ENCODE assay signal across 22 mouse cellular contexts in the genomic region with DNA sequence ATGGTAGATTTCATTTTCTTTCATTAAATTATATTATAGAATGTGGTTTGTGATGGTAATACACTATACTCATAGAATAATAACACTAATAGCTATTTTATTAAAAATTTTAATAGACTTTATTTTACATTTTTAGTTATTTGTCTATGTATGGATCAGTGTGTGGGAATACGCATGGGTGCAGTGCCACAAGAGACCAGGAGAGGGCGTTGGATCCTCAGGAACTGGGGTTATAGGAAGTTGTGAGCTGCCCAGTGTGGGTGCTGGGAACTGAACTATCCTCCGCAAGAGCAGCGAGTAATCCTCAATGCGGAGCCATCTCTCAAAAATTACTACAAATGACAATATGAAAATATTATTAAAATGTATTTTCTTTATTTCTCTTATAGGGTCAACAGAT.
DNase-seq lines count a peak whose midpoint lies in the region; ATAC-seq and TF ChIP-seq lines count a peak whose summit lies in the region.
"Had no signal": no experiment of that assay in that cellular context is flagged by ENCODE, and none has a peak within 500 bp of the region (broad histone marks: within the 10 kb centered on the region; RNA-seq: fewer than 3 reads in every experiment).

No protein-coding gene starts in this region.

- no peak for TF ChIP-seq EP300 in liver, postnatal 0 days (IDR thresholded peaks at IDR 0.05; ENCODE audit: low read depth)
- TF ChIP-seq EP300 in ES-Bruce4 (IDR thresholded peaks at IDR 0.05; ENCODE audit: insufficient read depth, low read depth, low read length): no peak

- no peak overlapping the region for H3K4me3 ChIP-seq in hindbrain, postnatal 0 days (ENCODE audit: low read length)
- no peak overlapping the region for H3K4me3 ChIP-seq in hindbrain, embryonic 14.5 days (replicated peaks; ENCODE audit: low read length)
- H3K4me3 ChIP-seq in liver, postnatal 0 days (ENCODE audit: low read depth, low read length): no peak overlapping the region
- no peak overlapping the region for H3K4me3 ChIP-seq in ES-Bruce4 (ENCODE audit: low read depth, low read length)
- H3K4me3 ChIP-seq in limb, embryonic 10.5 days: no peak overlapping the region
- H3K4me3 ChIP-seq: heart, embryonic 10.5 days; hindbrain, embryonic 13.5 days; liver, embryonic 15.5 days; midbrain, embryonic 12.5 days; myocyte; neural tube, embryonic 15.5 days had no signal

- no peak overlapping the region for H3K9ac ChIP-seq in hindbrain, postnatal 0 days (replicated peaks; ENCODE audit: low read length)
- no peak overlapping the region for H3K9ac ChIP-seq in hindbrain, embryonic 14.5 days
- no peak overlapping the region for H3K9ac ChIP-seq in liver, postnatal 0 days (replicated peaks)
- no peak overlapping the region for H3K9ac ChIP-seq in ES-Bruce4 (ENCODE audit: low read depth, poor library complexity, severe bottlenecking)
- H3K9ac ChIP-seq: hindbrain, embryonic 13.5 days; liver, embryonic 15.5 days; midbrain, embryonic 12.5 days; neural tube, embryonic 15.5 days had no signal

- no peaks in the 10 kb centered on the region for H3K4me1 ChIP-seq in hindbrain, postnatal 0 days (ENCODE audit: insufficient read depth, low read length)
- H3K4me1 ChIP-seq in hindbrain, embryonic 14.5 days (replicated peaks; ENCODE audit: control insufficient read depth, insufficient read depth, low read length): no peaks in the 10 kb centered on the region
- H3K4me1 ChIP-seq in liver, postnatal 0 days (ENCODE audit: insufficient read depth): no peaks in the 10 kb centered on the region
- H3K4me1 ChIP-seq in ES-Bruce4 (ENCODE audit: control insufficient read depth, insufficient read depth, low read length): no peaks in the 10 kb centered on the region
- H3K4me1 ChIP-seq in limb, embryonic 10.5 days: peaks cover 1% of the 10 kb centered on the region; the same call in 1 of the 2 replicates
- H3K4me1 ChIP-seq: hindbrain, embryonic 13.5 days; midbrain, embryonic 12.5 days; neural tube, embryonic 15.5 days had no signal

- peaks cover 4% of the 10 kb centered on the region; the same call in 1 of the 2 replicates for H3K36me3 ChIP-seq in hindbrain, postnatal 0 days (ENCODE audit: insufficient read depth, low read length)
- peaks cover 16% of the 10 kb centered on the region for H3K36me3 ChIP-seq in hindbrain, embryonic 14.5 days (replicated peaks; ENCODE audit: control insufficient read depth, insufficient read depth)
- H3K36me3 ChIP-seq in liver, postnatal 0 days (replicated peaks; ENCODE audit: insufficient read depth, low read length): peaks cover 8% of the 10 kb centered on the region; the same call in 1 of the 2 replicates
- peaks cover 5% of the 10 kb centered on the region for H3K36me3 ChIP-seq in ES-Bruce4 (ENCODE audit: control insufficient read depth, insufficient read depth, low read length, poor library complexity, severe bottlenecking)
- peaks cover 24% of the 10 kb centered on the region for H3K36me3 ChIP-seq in limb, embryonic 10.5 days

- DNase-seq in hindbrain, postnatal 0 days (ENCODE audit: low spot score): no peak
- no peak for DNase-seq in hindbrain, embryonic 14.5 days (ENCODE audit: low spot score)
- DNase-seq in liver, postnatal 0 days: no peak
- DNase-seq in liver (no peak), ZHBTc4 (ENCODE audit: low read depth, low spot score) (peak; percentile 23)
- no peak for DNase-seq in ovary, postnatal 14 days (ENCODE audit: low spot score)
- no peak for DNase-seq in limb, embryonic 10.5 days (ENCODE audit: low spot score)
- DNase-seq: adrenal gland, postnatal 36 days; B cell, adult 2 months; cerebellum, adult 9-11 months; gastrocnemius, postnatal 14 days; heart, postnatal 14 days; kidney, adult 11 months; kidney, postnatal 36 days; spleen, adult 18-20 months had no signal

- no peak for TF ChIP-seq POLR2A in ES-Bruce4 (IDR thresholded peaks at IDR 0.05; ENCODE audit: insufficient read depth, low read length)

- H3K27me3 ChIP-seq in hindbrain, postnatal 0 days (ENCODE audit: insufficient read depth, low read length): no peaks in the 10 kb centered on the region
- no peaks in the 10 kb centered on the region for H3K27me3 ChIP-seq in hindbrain, embryonic 14.5 days (ENCODE audit: control insufficient read depth, insufficient read depth, low read length)
- H3K27me3 ChIP-seq in liver, postnatal 0 days (ENCODE audit: insufficient read depth, low read length): no peaks in the 10 kb centered on the region
- H3K27me3 ChIP-seq in ES-Bruce4 (ENCODE audit: control insufficient read depth, insufficient read depth, low read length, poor library complexity, severe bottlenecking): no peaks in the 10 kb centered on the region
- H3K27me3 ChIP-seq in limb, embryonic 10.5 days (ENCODE audit: low read depth, poor library complexity, severe bottlenecking): no peaks in the 10 kb centered on the region
- H3K27me3 ChIP-seq: hindbrain, embryonic 13.5 days; liver, embryonic 15.5 days; midbrain, embryonic 12.5 days; neural tube, embryonic 15.5 days had no signal

- no peak overlapping the region for H3K4me2 ChIP-seq in hindbrain, postnatal 0 days (ENCODE audit: low read depth, low read length)
- no peak overlapping the region for H3K4me2 ChIP-seq in hindbrain, embryonic 14.5 days (replicated peaks)
- no peak overlapping the region for H3K4me2 ChIP-seq in liver, postnatal 0 days (ENCODE audit: low read depth, low read length)
- H3K4me2 ChIP-seq: hindbrain, embryonic 13.5 days; liver, embryonic 15.5 days; midbrain, embryonic 12.5 days; neural tube, embryonic 15.5 days had no signal

- no peak for ATAC-seq in hindbrain, postnatal 0 days
- no peak for ATAC-seq in hindbrain, embryonic 14.5 days (ENCODE audit: low FRiP score)
- ATAC-seq in liver, postnatal 0 days: no peak

- no peaks in the 10 kb centered on the region for H3K9me3 ChIP-seq in hindbrain, postnatal 0 days (ENCODE audit: low read length)
- H3K9me3 ChIP-seq in hindbrain, embryonic 14.5 days (ENCODE audit: control insufficient read depth, low read length): no peaks in the 10 kb centered on the region
- no peaks in the 10 kb centered on the region; the same call in 1 of the 2 replicates for H3K9me3 ChIP-seq in liver, postnatal 0 days (ENCODE audit: low read length)
- H3K9me3 ChIP-seq in ES-Bruce4 (replicated peaks; ENCODE audit: control insufficient read depth, insufficient read depth, low read length, poor library complexity, severe bottlenecking): no peaks in the 10 kb centered on the region
- H3K9me3 ChIP-seq in limb, embryonic 10.5 days (replicated peaks): no peaks in the 10 kb centered on the region
- H3K9me3 ChIP-seq: heart, embryonic 10.5 days; hindbrain, embryonic 13.5 days; liver, embryonic 15.5 days; midbrain, embryonic 12.5 days; neural tube, embryonic 15.5 days had no signal

- WGBS in hindbrain, postnatal 0 days: 87% methylated on average over 5 of the region's 5 CpGs
- whole genome bisulfite sequencing in hindbrain, embryonic 14.5 days: 90% methylated on average over 5 of the region's 5 CpGs
- WGBS in liver, postnatal 0 days (ENCODE audit: insufficient replicate concordance): 89% methylated on average over 5 of the region's 5 CpGs
- 87% methylated on average over 5 of the region's 5 CpGs for WGBS in limb, embryonic 10.5 days

- peak; percentile 22; the same call in 1 of the 2 replicates for TF ChIP-seq CTCF in hindbrain, postnatal 0 days (IDR thresholded peaks at IDR 0.05; ENCODE audit: low read depth)
- TF ChIP-seq CTCF in liver, postnatal 0 days (IDR thresholded peaks at IDR 0.05; ENCODE audit: low read depth): 0 out of 2 replicates have a peak, but pooled peaks have one; percentile 27
- peak; percentile 16 for TF ChIP-seq CTCF in ES-Bruce4 (IDR thresholded peaks at IDR 0.05; ENCODE audit: low read depth, low read length)

- no peak overlapping the region for H3K27ac ChIP-seq in hindbrain, postnatal 0 days
- H3K27ac ChIP-seq in hindbrain, embryonic 14.5 days: no peak overlapping the region
- H3K27ac ChIP-seq in liver, postnatal 0 days (ENCODE audit: low read depth): no peak overlapping the region
- H3K27ac ChIP-seq in ES-Bruce4 (ENCODE audit: insufficient read depth, low read length): no peak overlapping the region
- H3K27ac ChIP-seq in limb, embryonic 10.5 days: no peak overlapping the region
- H3K27ac ChIP-seq: heart, embryonic 10.5 days; hindbrain, embryonic 13.5 days; liver, embryonic 15.5 days; midbrain, embryonic 12.5 days; neural tube, embryonic 15.5 days had no signal
